In genomic region chr7:90130501-90131375, GRCm38 (mm10) we compare ENCODE assay signal across 8 mouse cellular contexts. TPM values are rescaled to one million over a fixed set of nuclear protein-coding genes. Genes with fewer than 3 reads are reported as not detected.
DNase-seq lines count a peak whose midpoint lies in the region; ATAC-seq and TF ChIP-seq lines count a peak whose summit lies in the region.

No protein-coding gene starts in this region.

- 0 out of 2 replicates have a peak, but pooled peaks have one; percentile 7 for TF ChIP-seq POLR2A in heart, adult 2 months (IDR thresholded peaks at IDR 0.05; ENCODE audit: insufficient read depth, low read depth, low read length)

- TF ChIP-seq CTCF in heart, adult 2 months (IDR thresholded peaks at IDR 0.05) = no peak
- TF ChIP-seq CTCF in stomach, postnatal 0 days (IDR thresholded peaks at IDR 0.05; ENCODE audit: low read depth) = no peak

- H3K9ac ChIP-seq in heart, adult 2 months (ENCODE audit: low read depth, low read length) = peak overlapping the region; percentile 92
- peak overlapping the region; percentile 95 for H3K9ac ChIP-seq in intestine, embryonic 14.5 days (ENCODE audit: low read length)
- peak overlapping the region; percentile 99 for H3K9ac ChIP-seq in stomach, postnatal 0 days (ENCODE audit: low read length)

- H3K27me3 ChIP-seq in heart, adult 2 months (ENCODE audit: control insufficient read depth, insufficient read depth, low read length) = no peaks in the 10 kb centered on the region
- no peaks in the 10 kb centered on the region for H3K27me3 ChIP-seq in intestine, embryonic 14.5 days (replicated peaks; ENCODE audit: control insufficient read depth, insufficient read depth, low read length)
- H3K27me3 ChIP-seq in stomach, postnatal 0 days (ENCODE audit: control insufficient read depth, insufficient read depth, low read length) = no peaks in the 10 kb centered on the region

- H3K4me1 ChIP-seq in heart, adult 2 months (ENCODE audit: control insufficient read depth, insufficient read depth, low read length) = peaks cover 8% of the 10 kb centered on the region
- peaks cover 21% of the 10 kb centered on the region; the same call in 1 of the 2 replicates for H3K4me1 ChIP-seq in intestine, embryonic 14.5 days (replicated peaks; ENCODE audit: control insufficient read depth, insufficient read depth, low read length)
- H3K4me1 ChIP-seq in stomach, postnatal 0 days (replicated peaks; ENCODE audit: control insufficient read depth, insufficient read depth) = no peaks in the 10 kb centered on the region

- H3K4me3 ChIP-seq in heart, adult 2 months = peak overlapping the region; percentile 93
- peak overlapping the region; percentile 97 for H3K4me3 ChIP-seq in intestine, embryonic 14.5 days (ENCODE audit: low read depth, low read length)
- H3K4me3 ChIP-seq in stomach, postnatal 0 days (ENCODE audit: low read depth, low read length) = peak overlapping the region; percentile 99

- intact Hi-C loops in heart, adult 2 months (cut with DNase I) = loop anchor here (1.0 to 2.0 kb wide), 2 partner anchors 16 to 100 kb away; no protein-coding TSS in a partner anchor
- intact Hi-C loops in heart, postnatal 25 days (cut with DNase I) = loop anchor here (1.0 kb wide), 1 partner anchor 16 kb away; no protein-coding TSS in a partner anchor

- no peak for TF ChIP-seq EP300 in heart, adult 2 months (IDR thresholded peaks at IDR 0.05; ENCODE audit: insufficient read depth, low read depth, low read length)
- TF ChIP-seq EP300 in stomach, postnatal 0 days (optimal IDR thresholded peaks at IDR 0.05) = no peak

- no peak for DNase-seq in heart, adult 2 months
- no peak for DNase-seq in heart, postnatal 25 days (ENCODE audit: low spot score)
- DNase-seq in c-Kit-negative CD71-positive TER-119-positive erythroid progenitor cells, embryonic 14.5 days (ENCODE audit: low read depth, low spot score) = peak; percentile 58
- DNase-seq in frontal cortex, adult 2 months (ENCODE audit: extremely low spot score in 1 of 2, low spot score in 1 of 2) = peak; percentile 6 to 12
- DNase-seq in intestine, embryonic 14.5 days (ENCODE audit: low spot score) = no peak
- peak; percentile 64 for DNase-seq in liver
- peak; percentile 56 for DNase-seq in neural tube, embryonic 10.5 days (ENCODE audit: extremely low spot score, low spot score)
- DNase-seq in stomach, postnatal 0 days (ENCODE audit: low spot score) = no peak

- H3K79me2 ChIP-seq in heart, adult 2 months (replicated peaks; ENCODE audit: control insufficient read depth, insufficient read depth, low read length) = peaks cover 8% of the 10 kb centered on the region

- peaks cover 24% of the 10 kb centered on the region for H3K36me3 ChIP-seq in heart, adult 2 months (ENCODE audit: control insufficient read depth, insufficient read depth, low read length)
- H3K36me3 ChIP-seq in intestine, embryonic 14.5 days (ENCODE audit: control insufficient read depth, insufficient read depth, low read length) = no peaks in the 10 kb centered on the region
- H3K36me3 ChIP-seq in stomach, postnatal 0 days (ENCODE audit: control insufficient read depth, insufficient read depth, low read length) = no peaks in the 10 kb centered on the region

- no peak for ATAC-seq in intestine, embryonic 14.5 days (replicated peaks; ENCODE audit: low FRiP score, low TSS enrichment, low read depth)
- peak; percentile 61 for ATAC-seq in stomach, postnatal 0 days (ENCODE audit: low FRiP score, low TSS enrichment)

- H3K4me2 ChIP-seq in intestine, embryonic 14.5 days (ENCODE audit: low read length) = peak overlapping the region; percentile 82
- peak overlapping the region; percentile 63 for H3K4me2 ChIP-seq in stomach, postnatal 0 days (replicated peaks; ENCODE audit: low read depth)

- no peaks in the 10 kb centered on the region for H3K9me3 ChIP-seq in intestine, embryonic 14.5 days (ENCODE audit: control insufficient read depth, low read length)
- H3K9me3 ChIP-seq in stomach, postnatal 0 days (ENCODE audit: control insufficient read depth, low read length) = no peaks in the 10 kb centered on the region

- peak overlapping the region; percentile 99 for H3K27ac ChIP-seq in heart, adult 2 months
- peak overlapping the region; percentile 98 for H3K27ac ChIP-seq in intestine, embryonic 14.5 days (ENCODE audit: low read depth)
- peak overlapping the region; percentile 99 for H3K27ac ChIP-seq in stomach, postnatal 0 days (replicated peaks)

- WGBS in heart, adult 2 months = under 1% methylated on average over 38 of the region's 39 CpGs
- WGBS in intestine, embryonic 14.5 days = under 1% methylated on average over 39 of the region's 39 CpGs
- WGBS in stomach, postnatal 0 days = 0% methylated on average over 39 of the region's 39 CpGs

RNA-seq across cellular contexts. Expression of gene Picalm, which starts 0.7 kb away (rescaled TPM):
- total RNA-seq in heart, adult 2 months (2021) = 100 to 1,000 TPM in 1 of 2 experiments, 10 to 100 TPM in 1; 99.4 to 128 TPM
- polyA plus RNA-seq in heart, adult 2 months (2012; rRNA removed) = 60.1 and 107 TPM in 2 replicates
- total RNA-seq in heart, postnatal 25 days (2021) = 100 to 1,000 TPM; 116 to 126 TPM
- 115 and 118 TPM in 2 replicates for polyA plus RNA-seq in frontal cortex, adult 2 months (2012; rRNA removed)
- 43.6 and 46.6 TPM in 2 replicates for polyA plus RNA-seq in intestine, embryonic 14.5 days (2014; fragmentation: Nextera tagmentation; extraction: Ambion mirVana)
- polyA plus RNA-seq in stomach, postnatal 0 days (2015; fragmentation: Nextera tagmentation; extraction: Ambion mirVana) = 25.1 and 25.3 TPM in 2 replicates

Comparison
In these comparisons a context has a peak if more than half of its experiments do, and no peak if none do; other contexts are left out.
1. DNase-seq: peak in c-Kit-negative CD71-positive TER-119-positive erythroid progenitor cells, embryonic 14.5 days (single experiment), frontal cortex, adult 2 months (2 of 2), liver (single experiment) and neural tube, embryonic 10.5 days (single experiment); none in heart, adult 2 months (0 of 2), heart, postnatal 25 days (single experiment), intestine, embryonic 14.5 days (single experiment) and stomach, postnatal 0 days (single experiment).
2. Peak in every context shown above with its lines, with median percentiles within 50 percentile points of each other: H3K27ac ChIP-seq, H3K4me3 ChIP-seq and H3K9ac ChIP-seq.